Mouse (Mus musculus) embryonic stem cell, embryonic (primary cell): ENCODE measurements at regions not wholly inside any gene's neighbourhood (a gene's known extent, or its start where the extent isn't known, plus 50 kb on each side); places are given as distances from the start of the nearest gene placed in this dataset.

Experiments
- CTCF ChIA-PET, 4 experiments: fragments of 300-600 bp in 2 of 4; fragments of 350-600 bp in 2 of 4; sonication (Branson Sonifier 250); formaldehyde crosslinking; loops; one replicate each; lab custom pipeline; 2022; ENCODE audit warnings: inconsistent platforms in 2 of 4; lab: Charles Lee
- POLR2A ChIA-PET, 4 experiments: fragments of 300-600 bp in 2 of 4; fragments of 350-600 bp in 2 of 4; sonication (Branson Sonifier 250); formaldehyde crosslinking; loops; one replicate each; lab custom pipeline; 2022; ENCODE audit warnings: antibody characterized with exemption in 4 of 4, inconsistent platforms in 1 of 4; lab: Charles Lee

GRCm38 (mm10) chr16:44611525-44611924 lies 52.8 kb upstream of the Boc start:
- ChIA-PET POLR2A (interaction anchor here in 1 of 4 experiments (0.6 kb wide), 1 partner anchor 350 kb away, joined by 4 read pairs; no protein-coding TSS in a partner anchor), CTCF (no interaction called here)

DNA sequence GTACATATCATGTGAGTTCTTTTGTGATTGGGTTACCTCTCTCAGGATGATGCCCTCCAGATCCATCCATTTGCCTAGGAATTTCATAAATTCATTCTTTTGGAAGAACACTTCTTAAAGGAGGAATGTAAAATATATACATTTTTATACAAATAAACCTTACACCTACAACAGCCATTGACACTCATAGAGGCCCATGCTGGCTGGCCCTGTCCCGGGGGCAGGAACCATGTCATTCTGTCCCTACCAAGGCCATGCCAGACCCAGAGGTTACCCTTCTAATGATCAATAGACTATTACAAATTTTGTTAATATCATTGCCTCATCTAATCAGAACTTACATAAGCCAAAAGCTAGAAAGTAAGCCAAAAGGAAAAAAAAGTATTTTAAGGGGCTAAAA lies 49.9 kb upstream of the Boc start:
- POLR2A ChIA-PET = interaction anchor here in 1 of 4 experiments (0.6 kb wide), 1 partner anchor 203 kb away, joined by 4 read pairs; no protein-coding TSS in a partner anchor
- CTCF ChIA-PET = no interaction called here
